Mouse (Mus musculus) intestine, postnatal 0 days (tissue): ENCODE results near the gene Pemt. TPM values are rescaled to one million over a fixed set of nuclear protein-coding genes. Genes with fewer than 3 reads are reported as not detected.

Source experiments
- ATAC-seq: fragments of 200-750 bp; cut with Nextera tagmentation; 2 replicates; pipeline ENCODE4 v1.8.0; 2017; ENCODE audit warnings: mild to moderate bottlenecking, moderate TSS enrichment, moderate library complexity
- H3K27ac ChIP-seq: fragments of 300-500 bp; sonication (generic); 2 replicates; pipeline ENCODE4 v1.5.1; 2014; ENCODE audit warnings: mild to moderate bottlenecking, low read depth, low read length, moderate library complexity
- H3K27me3 ChIP-seq: fragments of 300-500 bp; sonication (generic); replicated peaks from 2 replicates; pipeline ENCODE4 v1.6.1; 2014; ENCODE audit warnings: low read length, mixed read lengths; ENCODE audit not compliant: control insufficient read depth, insufficient read depth
- H3K36me3 ChIP-seq: fragments of 300-500 bp; sonication (generic); 2 replicates; pipeline ENCODE4 v1.6.1; 2014; ENCODE audit warnings: mild to moderate bottlenecking, moderate library complexity; ENCODE audit not compliant: control insufficient read depth, insufficient read depth
- H3K4me1 ChIP-seq: fragments of 300-500 bp; sonication (generic); replicated peaks from 2 replicates; pipeline ENCODE4 v1.6.1; 2014; ENCODE audit warnings: antibody characterized with exemption, low read length, mixed read lengths; ENCODE audit not compliant: control insufficient read depth, insufficient read depth
- H3K4me2 ChIP-seq: fragments of 300-500 bp; sonication (generic); replicated peaks from 2 replicates; pipeline ENCODE4 v1.6.1; 2014; ENCODE audit warnings: low read depth, mild to moderate bottlenecking, moderate library complexity
- H3K4me3 ChIP-seq: fragments of 300-500 bp; sonication (generic); 2 replicates; pipeline ENCODE4 v1.5.1; 2014; ENCODE audit warnings: low read depth, low read length
- H3K9ac ChIP-seq: fragments of 300-500 bp; sonication (generic); 2 replicates; pipeline ENCODE4 v1.6.1; 2014; ENCODE audit warnings: mild to moderate bottlenecking, low read depth, low read length
- H3K9me3 ChIP-seq: fragments of 300-500 bp; sonication (generic); 2 replicates; pipeline ENCODE4 v1.6.1; 2016; ENCODE audit warnings: mixed run types; ENCODE audit not compliant: control insufficient read depth
- CTCF ChIP-seq: sonication (generic); IDR thresholded peaks from 2 replicates; pipeline ENCODE4 v1.5.1; 2016; ENCODE audit warnings: low read depth, mild to moderate bottlenecking, control low read depth, antibody characterized with exemption, moderate library complexity
- WGBS: fragments of 180-500 bp; shearing (Covaris S2); extraction: QIAGEN DNeasy Blood & Tissue Kit; methylation state at CpG from one replicate; pipeline ENCODE4 v1.1.7; 2014; 5-methylcytosine and 5-hydroxymethylcytosine counted together
- polyA plus RNA-seq: library from polyadenylated mRNA; unstranded; fragments of >200 nt; fragmentation: Nextera tagmentation; extraction: Ambion mirVana; gene quantifications from 2 replicates; pipeline ENCODE4 v1.2.1, GENCODE M21; 2015

Gene Pemt
- polyA plus RNA-seq, 1 experiment from 2014 or later = 5.0 TPM

DNA sequence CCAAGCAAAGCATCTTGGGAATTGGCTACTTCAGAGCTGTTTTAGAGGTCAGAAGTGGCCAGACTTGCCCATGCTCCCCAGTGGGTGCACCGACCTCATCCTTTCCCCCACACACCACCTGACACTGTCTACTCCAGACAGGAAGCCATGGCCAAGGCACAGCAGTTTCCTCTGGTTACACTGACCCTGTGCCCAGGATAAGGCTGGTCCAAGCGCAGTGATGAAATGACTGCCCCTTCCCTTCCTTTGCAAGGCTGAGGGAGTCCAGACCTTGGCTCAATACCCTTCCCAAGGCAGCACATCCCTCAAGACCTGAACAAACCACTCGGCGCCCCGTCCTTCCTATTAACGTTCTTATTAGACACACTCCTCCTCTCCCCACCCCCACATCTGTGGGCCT lies 24.9 kb upstream of the Pemt start:
- Histone ChIP-seq H3K4me3 (no peak overlapping the region), H3K4me1 (no peaks in the 10 kb centered on the region), H3K36me3 (no peaks in the 10 kb centered on the region), H3K9me3 (no peaks in the 10 kb centered on the region), H3K9ac (no peak overlapping the region), H3K4me2 (no peak overlapping the region), H3K27me3 (no peaks in the 10 kb centered on the region), H3K27ac (no peak overlapping the region)
- TF ChIP-seq CTCF = no peak
- 86% methylated on average over 6 of the region's 6 CpGs for WGBS
- ATAC-seq = no peak

DNA sequence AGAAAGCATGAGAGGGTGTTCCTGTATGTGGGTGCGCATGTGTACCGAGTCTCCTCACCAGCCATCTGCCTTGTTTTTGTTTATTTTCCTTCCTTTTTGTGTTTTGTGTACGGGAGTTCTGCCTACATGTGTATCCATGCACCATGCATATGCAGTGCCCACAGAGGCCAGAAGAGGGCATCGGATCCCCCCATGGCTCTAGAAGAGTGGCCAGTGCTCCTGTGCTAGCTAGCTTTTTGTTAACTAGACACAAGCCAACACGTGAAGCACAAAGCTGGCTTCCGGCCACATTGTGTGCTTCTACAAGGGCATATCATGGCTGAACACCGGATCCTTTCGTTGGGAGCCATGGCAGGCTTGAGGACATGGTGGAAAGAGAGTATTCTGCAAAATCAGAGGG lies 24.3 kb upstream of the Pemt start:
- TF ChIP-seq CTCF = peak; percentile 80
- WGBS = 50% methylated on average over 8 of the region's 8 CpGs
- no peak for ATAC-seq
- Histone ChIP-seq H3K9me3 (no peaks in the 10 kb centered on the region), H3K4me2 (no peak overlapping the region), H3K27me3 (no peaks in the 10 kb centered on the region), H3K4me1 (no peaks in the 10 kb centered on the region), H3K9ac (no peak overlapping the region), H3K27ac (no peak overlapping the region), H3K36me3 (no peaks in the 10 kb centered on the region), H3K4me3 (no peak overlapping the region)

DNA sequence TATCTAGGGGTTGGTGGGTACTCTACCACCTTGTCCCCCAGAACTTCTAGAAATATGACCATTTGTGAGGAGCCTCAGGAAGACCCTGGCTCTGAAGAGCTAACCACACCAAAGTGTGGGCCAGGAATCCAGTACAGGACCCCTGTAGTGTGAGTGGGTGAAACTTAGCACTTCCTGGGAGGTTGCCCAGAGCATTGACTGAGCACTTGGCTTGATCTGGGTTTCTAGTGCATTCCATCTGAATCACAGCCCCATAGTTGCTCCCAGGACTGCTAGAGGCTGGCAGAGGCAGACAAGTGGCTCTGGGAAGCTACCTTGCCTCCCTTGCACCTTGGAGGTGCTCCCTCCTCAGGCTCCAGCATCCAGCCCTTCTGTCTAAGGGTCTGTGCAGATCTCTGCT lies 22.3 kb upstream of the Pemt start:
- Histone ChIP-seq H3K27ac (no peak overlapping the region), H3K9ac (no peak overlapping the region), H3K36me3 (no peaks in the 10 kb centered on the region), H3K4me2 (no peak overlapping the region), H3K9me3 (no peaks in the 10 kb centered on the region), H3K27me3 (no peaks in the 10 kb centered on the region), H3K4me1 (no peaks in the 10 kb centered on the region), H3K4me3 (no peak overlapping the region)
- no peak for TF ChIP-seq CTCF
- ATAC-seq = no peak

DNA sequence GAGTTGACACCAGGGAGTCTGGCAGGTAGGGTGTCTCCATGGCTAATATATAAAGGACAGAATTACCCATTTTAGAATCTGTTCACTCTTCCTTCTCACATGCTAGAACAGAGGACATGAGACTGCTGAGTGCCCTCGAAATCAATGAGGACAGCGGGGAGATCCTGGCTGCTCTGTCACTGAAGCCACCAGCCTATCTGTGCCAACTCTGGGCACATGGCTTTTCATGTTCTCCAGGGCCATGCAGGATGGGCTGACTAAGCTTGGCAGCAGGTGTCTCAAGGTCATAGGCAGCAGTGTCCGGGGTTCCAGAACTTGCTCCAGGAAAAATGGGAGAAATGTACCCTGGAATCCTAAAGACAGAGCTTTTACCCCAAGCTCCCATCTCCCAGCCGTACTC lies 21.4 kb upstream of the Pemt start:
- Histone ChIP-seq H3K27me3 (no peaks in the 10 kb centered on the region), H3K9me3 (no peaks in the 10 kb centered on the region), H3K4me1 (no peaks in the 10 kb centered on the region), H3K4me3 (no peak overlapping the region), H3K27ac (no peak overlapping the region), H3K36me3 (no peaks in the 10 kb centered on the region), H3K9ac (no peak overlapping the region), H3K4me2 (no peak overlapping the region)
- 88% methylated on average over 4 of the region's 4 CpGs for WGBS
- ATAC-seq = no peak
- TF ChIP-seq CTCF = no peak

DNA sequence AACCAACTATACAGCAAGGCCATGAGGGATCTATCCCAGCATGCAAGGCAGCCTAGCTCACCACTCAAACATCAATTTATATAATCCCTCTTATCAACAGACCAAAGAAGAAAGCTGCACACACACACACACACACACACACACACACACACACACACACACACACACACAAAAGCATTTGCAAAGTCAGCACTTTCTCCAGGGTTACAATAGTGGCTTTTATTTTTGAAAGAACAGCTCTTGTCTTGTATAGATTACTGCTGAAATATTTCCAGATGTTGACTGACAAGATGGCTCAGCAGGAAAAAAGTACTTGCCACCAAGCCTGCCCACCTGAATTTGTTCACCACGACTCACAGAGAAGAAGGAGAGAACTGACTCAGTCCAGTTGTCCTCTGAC lies 19.0 kb upstream of the Pemt start:
- no peak for ATAC-seq
- Histone ChIP-seq H3K4me2 (no peak overlapping the region), H3K9ac (no peak overlapping the region), H3K9me3 (no peaks in the 10 kb centered on the region), H3K27ac (no peak overlapping the region), H3K4me1 (no peaks in the 10 kb centered on the region), H3K27me3 (no peaks in the 10 kb centered on the region), H3K4me3 (no peak overlapping the region), H3K36me3 (no peaks in the 10 kb centered on the region)
- WGBS = 65% methylated on average over 1 of the region's 1 CpGs
- no peak for TF ChIP-seq CTCF

DNA sequence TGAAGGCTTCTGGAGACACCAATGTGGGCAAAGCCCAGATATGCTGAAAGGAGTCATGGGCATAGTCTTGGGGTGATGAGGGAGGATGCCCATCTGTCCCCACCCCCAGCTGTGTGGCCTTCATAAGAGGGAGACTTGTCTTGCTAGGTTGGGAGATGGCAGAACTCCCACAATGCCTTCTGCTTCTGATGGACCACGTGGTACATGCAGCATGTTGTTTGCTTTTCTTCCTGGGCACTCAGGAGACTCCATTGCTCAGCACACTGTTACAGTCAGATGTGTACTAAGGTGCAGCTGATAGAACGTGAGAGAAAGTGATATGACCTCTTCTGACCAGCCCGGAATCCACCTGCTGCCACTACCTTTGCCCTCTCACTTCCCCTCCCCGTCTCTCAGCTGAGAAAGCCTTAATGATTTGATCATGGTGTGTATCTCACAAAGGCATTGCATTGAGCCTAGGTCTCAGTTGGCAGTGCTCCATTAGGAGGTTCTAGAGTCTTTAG lies 15.3 kb upstream of the Pemt start:
- no peak overlapping the region for H3K4me2 ChIP-seq
- no peak for TF ChIP-seq CTCF
- H3K36me3 ChIP-seq = no peaks in the 10 kb centered on the region
- WGBS = 42% methylated on average over 4 of the region's 4 CpGs
- peak; percentile 68 for ATAC-seq
- no peaks in the 10 kb centered on the region for H3K4me1 ChIP-seq
- no peak overlapping the region for H3K27ac ChIP-seq
- no peaks in the 10 kb centered on the region for H3K9me3 ChIP-seq
- no peak overlapping the region for H3K9ac ChIP-seq
- H3K27me3 ChIP-seq = no peaks in the 10 kb centered on the region
- no peak overlapping the region for H3K4me3 ChIP-seq

DNA sequence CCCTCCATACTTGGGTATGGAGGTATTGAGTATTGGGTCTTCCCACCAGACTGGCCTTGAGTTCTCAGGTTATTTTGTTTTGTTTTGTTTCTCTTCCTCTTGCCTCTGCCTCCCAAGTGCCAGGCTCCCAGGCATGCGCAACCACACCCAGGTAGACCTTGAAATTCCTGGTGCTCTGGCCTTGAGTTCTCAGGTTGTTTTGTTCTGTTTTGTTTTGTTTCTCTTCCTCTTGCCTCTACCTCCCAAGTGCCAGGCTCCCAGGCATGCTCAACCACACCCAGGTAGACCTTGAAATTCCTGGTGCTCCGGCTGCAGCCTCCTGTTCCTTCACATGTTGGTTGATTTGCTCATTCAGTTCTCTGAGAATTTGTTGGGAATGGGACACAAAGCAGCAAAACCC lies 13.7 kb upstream of the Pemt start:
- Histone ChIP-seq H3K9me3 (no peaks in the 10 kb centered on the region), H3K36me3 (no peaks in the 10 kb centered on the region), H3K4me1 (no peaks in the 10 kb centered on the region), H3K9ac (no peak overlapping the region), H3K27ac (no peak overlapping the region), H3K4me2 (no peak overlapping the region), H3K27me3 (no peaks in the 10 kb centered on the region), H3K4me3 (no peak overlapping the region)
- TF ChIP-seq CTCF = no peak
- ATAC-seq = no peak
- WGBS = 90% methylated on average over 2 of the region's 2 CpGs
